Mouse (Mus musculus): Measurements from ENCODE around the gene Anxa5.

Anxa5 gene

DNA sequence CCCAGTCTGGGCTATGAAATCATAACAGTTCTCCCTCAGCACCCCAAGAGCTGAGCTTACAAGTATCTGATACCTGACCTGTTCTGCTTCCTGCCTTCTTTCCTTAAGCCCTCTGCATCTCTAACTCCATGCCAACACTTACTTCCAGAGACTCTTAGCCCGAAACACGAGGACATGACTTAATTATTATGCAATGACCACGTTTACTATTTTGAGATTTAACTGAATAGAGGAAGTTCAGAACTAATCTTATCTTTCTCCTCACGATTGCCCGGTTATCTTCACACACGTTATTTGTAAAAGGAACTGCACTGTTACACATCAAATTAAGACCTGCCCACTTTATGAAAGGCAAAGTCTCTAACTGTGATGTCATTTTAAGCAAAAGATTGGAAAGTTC is 28.8 kb downstream of the Anxa5 start:
- DNase-seq (ENCODE audit: low spot score), result no peak

DNA sequence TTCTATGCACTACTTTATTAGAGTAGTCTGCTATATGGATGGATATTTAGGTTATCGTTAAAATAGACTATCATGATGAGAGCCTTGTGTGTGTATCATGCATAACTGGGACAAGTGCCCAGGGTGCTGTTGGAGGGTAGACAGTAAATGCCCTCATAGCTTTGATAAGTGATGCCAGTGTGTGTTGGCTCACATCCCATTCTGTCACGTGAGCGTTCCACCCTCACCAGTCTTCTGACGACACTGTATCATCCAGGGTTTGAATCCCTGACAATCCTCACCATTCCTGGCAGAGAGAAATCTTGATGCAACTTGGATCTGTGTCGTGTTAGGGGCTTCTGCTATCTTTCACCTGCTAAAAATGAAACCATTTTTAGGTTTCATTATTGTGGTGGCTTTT is 29.2 kb downstream of the Anxa5 start:
- no peak for DNase-seq (ENCODE audit: low spot score)

DNA sequence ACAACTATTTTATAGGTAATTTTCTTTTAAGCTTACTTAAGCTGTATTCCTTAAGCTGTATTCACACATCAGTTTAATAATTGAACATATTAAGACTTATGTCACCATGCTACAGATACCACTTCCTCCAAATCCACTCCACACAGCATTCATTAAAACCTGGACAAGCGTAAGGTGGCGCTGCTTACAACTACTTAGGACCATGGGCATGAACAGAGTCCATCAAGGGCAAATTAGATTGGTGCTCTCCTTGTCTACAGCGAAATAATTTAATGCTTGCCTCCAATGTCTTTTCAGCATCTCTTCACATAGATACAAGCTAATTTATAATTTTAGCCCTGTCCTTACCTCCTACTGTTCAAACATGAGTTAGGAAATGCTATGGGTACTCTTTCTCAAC is 29.7 kb downstream of the Anxa5 start:
- DNase-seq (ENCODE audit: low spot score), result no peak

DNA sequence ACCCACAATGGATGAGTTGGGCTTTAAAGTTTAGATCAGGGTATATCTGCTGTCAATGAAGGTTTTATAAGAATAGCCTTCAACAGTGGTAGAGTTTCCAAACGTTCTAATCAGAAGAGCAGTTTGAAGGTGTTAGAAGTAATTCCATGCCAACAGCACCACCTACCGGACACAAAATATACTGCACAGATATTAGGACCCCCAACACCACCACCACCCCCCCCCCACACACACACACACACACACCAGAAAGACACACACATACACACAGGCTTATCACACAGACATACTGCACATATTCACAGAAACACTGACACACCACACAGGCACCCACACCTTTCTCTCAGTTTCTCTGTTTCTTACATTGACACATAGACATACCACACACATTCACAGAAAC is 33.3 kb downstream of the Anxa5 start:
- DNase-seq (ENCODE audit: low spot score), result no peak

DNA sequence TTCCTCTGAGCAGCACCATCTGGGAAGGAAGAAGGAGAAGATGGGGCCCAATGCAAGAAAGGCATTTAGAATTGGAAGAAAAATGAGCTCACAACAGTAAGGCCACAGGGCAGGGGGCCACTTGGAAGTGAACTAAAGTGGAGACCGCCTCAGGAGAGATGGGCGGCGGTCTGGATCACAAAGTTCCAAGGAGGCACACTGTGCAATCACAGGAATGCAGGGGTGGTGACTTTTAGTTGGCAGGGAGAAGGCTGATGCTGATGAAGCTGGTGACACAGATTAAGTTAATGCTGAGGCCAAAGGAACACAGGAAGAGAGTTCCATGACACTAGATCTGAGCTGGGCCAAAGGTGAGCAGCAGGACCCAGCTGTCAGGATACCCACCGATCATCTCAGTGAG is 35.4 kb downstream of the Anxa5 start:
- DNase-seq (ENCODE audit: low spot score), result no peak

DNA sequence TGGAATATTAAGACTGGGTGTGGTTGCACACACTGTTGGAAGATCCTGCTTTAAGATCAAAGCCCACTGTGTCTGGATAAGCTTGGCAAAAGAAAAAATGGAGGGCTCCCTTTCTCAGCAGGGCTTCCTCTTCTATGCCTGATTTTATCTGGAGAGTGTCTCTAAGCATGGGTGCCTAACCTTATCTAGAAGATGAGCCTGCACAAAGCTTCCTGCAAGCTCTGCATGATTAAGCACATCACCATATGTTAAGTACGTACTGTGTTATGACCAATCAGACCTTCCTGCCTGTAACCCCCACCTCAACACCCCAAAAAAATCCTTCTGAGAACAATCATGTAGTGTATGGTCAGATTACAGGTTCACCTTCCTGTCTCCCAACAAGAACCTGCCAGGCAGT is 45.3 kb downstream of the Anxa5 start:
- DNase-seq (ENCODE audit: low spot score), result no peak

DNA sequence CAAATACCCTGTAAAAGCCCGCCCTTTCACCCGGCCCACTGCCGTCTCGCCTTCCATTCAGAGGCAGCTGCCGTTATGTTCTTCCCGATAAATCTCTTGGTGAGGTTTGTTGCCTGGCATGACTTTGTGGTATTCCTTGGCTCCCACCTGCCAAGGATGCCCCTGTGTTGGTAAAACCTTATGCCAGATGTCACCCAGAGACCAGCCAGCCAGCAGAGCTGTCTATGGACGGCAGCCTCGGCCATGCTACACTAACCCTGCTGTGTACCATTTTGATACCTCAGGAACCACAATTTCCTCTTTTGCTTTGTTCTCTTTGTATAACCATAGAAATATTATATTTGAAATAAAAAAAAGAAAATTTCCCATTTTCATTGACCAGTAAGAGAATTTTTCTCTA is 48.3 kb downstream of the Anxa5 start:
- DNase-seq (ENCODE audit: low spot score), result no peak

DNA sequence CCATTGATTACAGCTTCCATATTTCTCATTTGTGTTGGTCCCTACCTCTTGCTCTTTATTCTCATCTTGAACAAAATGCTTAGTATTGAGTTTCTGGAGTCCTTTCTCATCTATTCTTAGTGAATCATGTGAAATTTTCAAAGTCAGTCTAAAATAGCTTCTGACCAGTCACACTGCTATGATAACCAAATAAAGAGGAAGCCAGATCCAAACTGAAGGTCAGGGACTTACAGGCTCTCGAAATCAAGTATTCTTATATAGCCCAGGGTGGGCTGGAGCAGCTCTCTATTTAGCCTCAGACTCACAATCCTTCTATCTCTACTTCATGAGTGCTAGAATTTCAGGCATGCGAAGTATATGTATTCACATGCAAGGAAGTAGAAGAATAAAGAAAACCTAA is 66.2 kb downstream of the Anxa5 start:
- no peak for DNase-seq (ENCODE audit: low spot score)

DNA sequence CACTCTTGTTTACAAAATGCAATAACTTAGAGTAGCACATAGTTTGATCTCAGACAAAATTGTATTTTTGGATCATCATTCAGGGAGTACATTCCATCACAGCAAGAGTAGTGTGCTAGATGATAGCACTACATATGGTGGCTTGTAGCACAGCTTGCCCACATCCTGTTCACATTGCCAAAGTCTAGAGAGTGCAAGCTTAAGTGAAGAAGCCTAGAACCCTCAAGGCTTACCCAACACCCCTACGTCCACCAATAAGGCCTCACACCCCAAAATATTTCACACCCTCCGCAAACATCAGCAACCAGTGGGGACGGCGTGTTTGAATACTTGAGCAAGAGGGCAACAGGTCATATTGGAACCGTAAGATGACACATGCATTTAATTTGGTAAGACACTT is 68.7 kb downstream of the Anxa5 start:
- DNase-seq (ENCODE audit: low spot score), result no peak

DNA sequence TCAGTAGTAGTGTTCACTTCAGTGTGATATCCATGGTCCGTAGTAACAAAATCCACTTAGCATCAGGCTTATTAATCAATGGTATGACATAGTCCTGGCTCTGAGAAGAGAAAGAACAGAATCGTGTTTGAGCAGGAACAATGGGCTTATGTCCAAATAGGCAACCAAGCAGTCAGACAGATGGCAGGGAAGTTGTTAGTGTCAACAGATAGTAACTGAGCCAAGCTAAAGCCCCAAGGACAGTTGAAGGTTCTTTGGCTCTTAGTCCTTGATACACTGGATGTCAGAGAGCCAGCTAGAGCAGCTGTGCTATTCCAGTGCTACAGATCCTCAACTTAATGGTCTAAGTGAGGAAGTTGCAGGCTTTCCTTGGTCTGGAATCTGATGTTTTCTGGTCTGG is 69.4 kb downstream of the Anxa5 start:
- DNase-seq (ENCODE audit: low spot score), result no peak

DNA sequence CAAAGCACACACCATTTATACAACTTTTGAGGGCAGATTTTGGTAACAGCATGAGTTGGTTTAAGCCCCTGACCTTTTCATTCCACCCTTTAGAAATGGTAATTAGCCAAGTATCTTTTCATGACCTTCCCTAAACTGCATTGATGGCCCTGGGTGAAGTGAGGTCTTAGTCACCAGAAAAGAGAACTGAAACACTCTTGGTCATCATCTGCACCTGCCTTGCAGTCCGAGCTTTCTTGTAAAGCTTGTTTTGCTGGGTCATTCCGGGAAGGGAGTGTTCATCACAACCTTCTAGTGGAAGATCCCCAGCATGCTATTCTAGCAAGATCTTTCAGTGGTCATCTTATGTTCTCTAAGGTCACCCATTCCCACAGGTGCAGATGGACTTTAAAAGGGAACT is 73.8 kb downstream of the Anxa5 start:
- DNase-seq (ENCODE audit: low spot score), result no peak

DNA sequence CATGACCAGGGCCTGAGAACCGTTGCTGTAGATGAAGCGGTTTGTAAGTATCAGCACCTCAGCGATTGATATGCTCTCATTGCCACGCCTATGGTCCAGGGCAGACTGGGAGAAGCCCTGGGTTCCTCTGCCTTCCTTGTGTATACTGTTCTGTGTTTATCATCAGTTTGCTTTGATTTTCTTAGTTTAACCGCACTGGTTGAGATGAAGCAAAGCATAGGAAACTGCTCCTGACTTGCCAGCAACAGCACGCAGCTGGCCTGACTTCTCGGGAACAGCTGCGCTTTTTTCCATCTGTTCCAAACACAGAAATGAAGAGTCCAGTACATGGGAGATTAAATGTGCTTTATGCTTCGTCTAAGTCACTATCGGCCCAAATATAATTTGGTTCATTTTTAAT is 75.0 kb downstream of the Anxa5 start:
- DNase-seq (ENCODE audit: low spot score), result no peak

Measured in urinary bladder, postnatal 10 days (tissue).